25 mouse cellular contexts compared by ENCODE assay signal in genomic region chr19:29239513-29240235, GRCm38 (mm10). TPM values are rescaled to one million over a fixed set of nuclear protein-coding genes. Genes with fewer than 3 reads are reported as not detected.
DNase-seq lines count a peak whose midpoint lies in the region; ATAC-seq and TF ChIP-seq lines count a peak whose summit lies in the region.
"Had no signal": no experiment of that assay in that cellular context is flagged by ENCODE, and none has a peak within 500 bp of the region (broad histone marks: within the 10 kb centered on the region; RNA-seq: fewer than 3 reads in every experiment).

No protein-coding gene starts in this region.

- WGBS in lung, postnatal 0 days: 39% methylated on average over 7 of the region's 7 CpGs
- WGBS in heart, embryonic 12.5 days: 58% methylated on average over 7 of the region's 7 CpGs

- no peak for TF ChIP-seq EP300 in lung, postnatal 0 days (IDR thresholded peaks at IDR 0.05)

- H3K27ac ChIP-seq in lung, postnatal 0 days (ENCODE audit: low read length): no peak overlapping the region
- H3K27ac ChIP-seq in layer of hippocampus, adult 2 months: no peak overlapping the region
- no peak overlapping the region for H3K27ac ChIP-seq in heart, embryonic 12.5 days (ENCODE audit: poor library complexity, severe bottlenecking)
- H3K27ac ChIP-seq: forebrain, embryonic 12.5 days; heart, embryonic 15.5 days; macrophage; midbrain, embryonic 10.5 days; midbrain, embryonic 15.5 days; neural tube, embryonic 12.5 days had no signal

- no peaks in the 10 kb centered on the region for H3K9me3 ChIP-seq in lung, postnatal 0 days (ENCODE audit: low read length)
- H3K9me3 ChIP-seq in heart, embryonic 12.5 days (replicated peaks): no peaks in the 10 kb centered on the region
- H3K9me3 ChIP-seq: forebrain, embryonic 12.5 days; heart, embryonic 15.5 days; midbrain, embryonic 10.5 days; midbrain, embryonic 15.5 days; neural tube, embryonic 12.5 days had no signal

- ATAC-seq in lung, postnatal 0 days: peak; percentile 43
- ATAC-seq in megakaryocyte, adult 5-6 weeks (ENCODE audit: poor library complexity, severe bottlenecking): peak; percentile 41
- ATAC-seq in heart, embryonic 12.5 days (ENCODE audit: insufficient number of reproducible peaks, low FRiP score): no peak
- ATAC-seq: CD4-positive, CD25-positive, alpha-beta regulatory T cell, adult 4 months; midbrain, embryonic 15.5 days had no signal

- no peaks in the 10 kb centered on the region for H3K27me3 ChIP-seq in lung, postnatal 0 days (replicated peaks; ENCODE audit: insufficient read depth, low read length)
- no peaks in the 10 kb centered on the region for H3K27me3 ChIP-seq in splenic B cell, adult 2 months (ENCODE audit: control insufficient read depth, insufficient read depth, low read length, poor library complexity, severe bottlenecking)
- H3K27me3 ChIP-seq in heart, embryonic 12.5 days (replicated peaks): no peaks in the 10 kb centered on the region
- H3K27me3 ChIP-seq: forebrain, embryonic 12.5 days; heart, embryonic 15.5 days; midbrain, embryonic 15.5 days; neural tube, embryonic 12.5 days had no signal

- no peaks in the 10 kb centered on the region for H3K4me1 ChIP-seq in lung, postnatal 0 days (ENCODE audit: insufficient read depth, low read depth, low read length)
- peaks cover 35% of the 10 kb centered on the region for H3K4me1 ChIP-seq in heart, embryonic 12.5 days (replicated peaks)

- TF ChIP-seq CTCF in lung, postnatal 0 days (IDR thresholded peaks at IDR 0.05): no peak
- TF ChIP-seq CTCF in layer of hippocampus, adult 2 months (conservative IDR thresholded peaks at IDR 0.05): no peak

- H3K9ac ChIP-seq in lung, postnatal 0 days (replicated peaks; ENCODE audit: low read depth): no peak overlapping the region
- H3K9ac ChIP-seq in heart, embryonic 12.5 days: no peak overlapping the region
- H3K9ac ChIP-seq: forebrain, embryonic 12.5 days; heart, embryonic 15.5 days; midbrain, embryonic 15.5 days; neural tube, embryonic 12.5 days had no signal

- H3K36me3 ChIP-seq in lung, postnatal 0 days (ENCODE audit: insufficient read depth, low read length): no peaks in the 10 kb centered on the region
- H3K36me3 ChIP-seq in splenic B cell, adult 2 months (ENCODE audit: control insufficient read depth, insufficient read depth, low read length, poor library complexity, severe bottlenecking): no peaks in the 10 kb centered on the region
- H3K36me3 ChIP-seq in heart, embryonic 12.5 days: no peaks in the 10 kb centered on the region
- H3K36me3 ChIP-seq: forebrain, embryonic 12.5 days; heart, embryonic 15.5 days; midbrain, embryonic 10.5 days; midbrain, embryonic 15.5 days; neural tube, embryonic 12.5 days had no signal

- H3K4me3 ChIP-seq in lung, postnatal 0 days (ENCODE audit: low read depth, low read length): no peak overlapping the region
- no peak overlapping the region for H3K4me3 ChIP-seq in layer of hippocampus, adult 2 months
- H3K4me3 ChIP-seq in heart, embryonic 12.5 days: no peak overlapping the region
- H3K4me3 ChIP-seq: erythroblast, embryonic 14.5 days; forebrain, embryonic 12.5 days; heart, embryonic 15.5 days; midbrain, embryonic 10.5 days; midbrain, embryonic 15.5 days; neural tube, embryonic 12.5 days had no signal

- H3K4me2 ChIP-seq in lung, postnatal 0 days (replicated peaks; ENCODE audit: low read depth, low read length): no peak overlapping the region
- no peak overlapping the region for H3K4me2 ChIP-seq in heart, embryonic 12.5 days
- H3K4me2 ChIP-seq: forebrain, embryonic 12.5 days; heart, embryonic 15.5 days; midbrain, embryonic 15.5 days; neural tube, embryonic 12.5 days had no signal

- DNase-seq in lung, postnatal 0 days (ENCODE audit: low spot score): peak; percentile 60
- no peak for DNase-seq in lung, postnatal 10 days
- DNase-seq in splenic B cell, adult 2 months (ENCODE audit: low read depth, low spot score): peak; percentile 45
- DNase-seq in thymus, postnatal 0 days (ENCODE audit: low spot score): no peak
- no peak for DNase-seq in layer of hippocampus, adult 2 months (ENCODE audit: low spot score in 2 of 2)
- DNase-seq: adrenal gland, postnatal 25 days; cerebellum, adult 2 months; cerebellum, postnatal 14 days; gastrocnemius, postnatal 10 days; kidney, adult 18-20 months; kidney, postnatal 4 days; layer of hippocampus, postnatal 36 days; left cerebral cortex, postnatal 4 days; thymus, adult 2 months; thymus, postnatal 4 days had no signal

RNA-seq across cellular contexts. Expression of gene Jak2, which starts 12.0 kb away (rescaled TPM):
- 9.6 and 9.9 TPM in 2 replicates for polyA plus RNA-seq in lung, postnatal 0 days (2015; fragmentation: Nextera tagmentation; extraction: Ambion mirVana)
- 74.6 and 82.1 TPM in 2 replicates for total RNA-seq in megakaryocyte, adult 5-6 weeks (2015)
- 80.8 and 83.2 TPM in 2 replicates for total RNA-seq in megakaryocyte, adult 5-6 weeks (2017)
- polyA plus RNA-seq in thymus, postnatal 0 days (2015; fragmentation: Nextera tagmentation; extraction: Ambion mirVana): 15.8 and 16.7 TPM in 2 replicates
- 10 to 100 TPM; 27.1 to 28.1 TPM for total RNA-seq in layer of hippocampus, adult 2 months (2021)
- 11.0 TPM in 2 replicates for polyA plus RNA-seq in heart, embryonic 12.5 days (2016; fragmentation: Nextera tagmentation; extraction: Ambion mirVana)

Comparison
In these comparisons a context has a peak if more than half of its experiments do, and no peak if none do; other contexts are left out.
1. DNase-seq: peak in lung, postnatal 0 days (single experiment) and splenic B cell, adult 2 months (single experiment); none in lung, postnatal 10 days (single experiment), thymus, postnatal 0 days (single experiment) and layer of hippocampus, adult 2 months (0 of 2).